Mouse (Mus musculus) adrenal gland, postnatal 10 days (tissue): ENCODE measurements around the gene Dynlt1c. TPM values are rescaled to one million over a fixed set of nuclear protein-coding genes. Genes with fewer than 3 reads are reported as not detected.
A peak's percentile ranks its signal among the peaks of the same experiment; 100 is the strongest.
"Not testable (repeated sequence)": the region's sequence is repeated elsewhere in the genome, so short reads cannot be mapped to it uniquely, and the experiment has no call there.

ENCODE experiments used
- DNase-seq: peaks from one replicate; pipeline ENCODE4 v3.0.0; 2021; ENCODE audit warnings: mixed read lengths
- total RNA-seq, 2 experiments: library from RNA; stranded (reverse); gene quantifications; 2 replicates each; pipeline ENCODE4 v1.2.3; 2021

Dynlt1c gene
- total RNA-seq, 2 experiments from 2014 or later = 6.1 to 12.0 TPM

- DNase-seq = not testable (repeated sequence)
Observed at GRCm38 (mm10) chr17:6619271-6619670, 17.8 kb downstream of the Dynlt1c start.

- not testable (repeated sequence) for DNase-seq
Observed at GRCm38 (mm10) chr17:6620035-6620434, 18.6 kb downstream of the Dynlt1c start.

GRCm38 (mm10) chr17:6620730-6621451 is 19.4 kb downstream of the Dynlt1c start:
- DNase-seq = not testable (repeated sequence)

GRCm38 (mm10) chr17:6621976-6622375 is 20.5 kb downstream of the Dynlt1c start:
- DNase-seq = not testable (repeated sequence)

- DNase-seq = not testable (repeated sequence)
Observed at GRCm38 (mm10) chr17:6624926-6625558, 23.6 kb downstream of the Dynlt1c start.

- DNase-seq = not testable (repeated sequence)
Observed at GRCm38 (mm10) chr17:6630398-6630797, 28.9 kb downstream of the Dynlt1c start.

- DNase-seq = not testable (repeated sequence)
Observed at GRCm38 (mm10) chr17:6632850-6633249, 31.4 kb downstream of the Dynlt1c start.

- DNase-seq = not testable (repeated sequence)
Observed at GRCm38 (mm10) chr17:6635781-6636180, 34.3 kb downstream of the Dynlt1c start.

- DNase-seq = no peak
Observed at GRCm38 (mm10) chr17:6636861-6637260, 35.4 kb downstream of the Dynlt1c start.

- not testable (repeated sequence) for DNase-seq
Observed at GRCm38 (mm10) chr17:6637434-6637833, 36.0 kb downstream of the Dynlt1c start.

- DNase-seq = not testable (repeated sequence)
Observed at GRCm38 (mm10) chr17:6638444-6638843, 37.0 kb downstream of the Dynlt1c start.

GRCm38 (mm10) chr17:6639486-6639885 is 38.0 kb downstream of the Dynlt1c start:
- DNase-seq = not testable (repeated sequence)

- DNase-seq = not testable (repeated sequence)
Observed at GRCm38 (mm10) chr17:6640044-6640637, 38.7 kb downstream of the Dynlt1c start.

GRCm38 (mm10) chr17:6640771-6641429 is 39.4 kb downstream of the Dynlt1c start:
- DNase-seq = peak; percentile 55

- not testable (repeated sequence) for DNase-seq
Observed at GRCm38 (mm10) chr17:6644210-6644609, 42.7 kb downstream of the Dynlt1c start.

GRCm38 (mm10) chr17:6644673-6645072 is 43.2 kb downstream of the Dynlt1c start:
- DNase-seq = not testable (repeated sequence)

- DNase-seq = not testable (repeated sequence)
Observed at GRCm38 (mm10) chr17:6645668-6646067, 44.2 kb downstream of the Dynlt1c start.

- DNase-seq = not testable (repeated sequence)
Observed at GRCm38 (mm10) chr17:6646841-6647240, 45.4 kb downstream of the Dynlt1c start.

GRCm38 (mm10) chr17:6647452-6647851 is 46.0 kb downstream of the Dynlt1c start:
- not testable (repeated sequence) for DNase-seq

GRCm38 (mm10) chr17:6650904-6651565 is 49.6 kb downstream of the Dynlt1c start:
- DNase-seq = not testable (repeated sequence)

- not testable (repeated sequence) for DNase-seq
Observed at GRCm38 (mm10) chr17:6653341-6653946, 52.0 kb downstream of the Dynlt1c start.
